Mouse (Mus musculus) layer of hippocampus, adult 9-11 months (tissue): ENCODE data around the gene Tagln.

Source experiments
- DNase-seq: peaks from one replicate; pipeline ENCODE4 v3.0.0; 2022

The Tagln gene

GRCm38 (mm10) chr9:45935628-45936210 lies at the start of gene Tagln:
Gene Tagln (minus strand): TSS chr9:45936058.
- DNase-seq, result no peak

DNA sequence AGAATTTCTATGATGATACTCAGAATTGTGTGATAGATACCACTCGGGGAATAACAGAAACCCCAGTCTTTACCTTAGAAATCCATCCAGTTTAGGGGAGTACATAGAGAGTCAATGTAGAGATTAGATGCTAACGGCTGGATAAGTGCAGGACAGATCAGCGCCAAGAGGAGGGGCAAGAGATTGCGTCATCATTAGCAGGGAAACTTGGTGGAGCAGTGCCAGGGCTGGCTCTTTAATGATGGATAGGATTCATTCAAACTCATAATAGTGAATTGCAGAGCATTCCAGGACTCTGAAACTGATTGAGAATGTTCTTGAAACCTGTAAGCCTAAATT lies 49.3 kb upstream of the Tagln start:
- peak; percentile 63 for DNase-seq

- peak; percentile 92 for DNase-seq
These were observed 48.8 kb upstream of the Tagln start for GRCm38 (mm10) chr9:45984409-45985228.

DNA sequence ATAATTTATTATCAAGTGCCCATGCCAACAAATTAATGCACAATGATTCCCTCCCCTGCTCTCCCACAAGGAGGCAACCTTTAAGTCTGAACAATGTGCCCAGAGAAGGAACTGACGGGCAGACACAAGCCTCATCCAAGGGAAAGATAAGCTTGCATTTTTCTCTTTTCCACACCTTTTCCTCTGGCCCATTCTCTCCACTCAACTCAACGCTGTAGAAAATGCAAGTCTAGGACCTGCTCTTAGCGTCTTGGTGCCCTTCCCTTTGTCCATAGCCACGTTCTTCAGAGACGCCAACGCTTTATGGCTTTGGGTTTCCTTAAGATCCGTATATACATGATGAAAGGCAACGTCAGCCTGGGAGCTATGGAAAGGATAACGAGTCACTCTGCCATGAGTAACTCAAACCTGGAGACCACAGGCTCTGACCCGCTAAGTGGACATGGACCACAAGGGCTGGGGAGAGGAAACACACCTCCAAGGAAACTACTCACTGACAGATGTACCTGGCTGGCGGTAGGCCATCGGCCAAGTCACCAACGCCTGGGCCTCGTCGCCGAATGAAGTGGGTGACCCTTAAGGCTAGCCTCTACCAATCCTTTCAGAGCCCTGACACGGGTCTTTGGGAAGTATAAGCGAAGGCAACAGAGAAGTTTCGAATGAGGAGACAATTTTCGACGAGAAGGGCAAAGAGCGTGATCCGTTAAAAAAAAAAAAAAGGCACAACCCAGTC lies 48.0 kb upstream of the Tagln start:
- no peak for DNase-seq

GRCm38 (mm10) chr9:45981331-45981730 lies 45.5 kb upstream of the Tagln start:
- DNase-seq, result no peak

GRCm38 (mm10) chr9:45980611-45981010 lies 44.8 kb upstream of the Tagln start:
- DNase-seq, result no peak

DNA sequence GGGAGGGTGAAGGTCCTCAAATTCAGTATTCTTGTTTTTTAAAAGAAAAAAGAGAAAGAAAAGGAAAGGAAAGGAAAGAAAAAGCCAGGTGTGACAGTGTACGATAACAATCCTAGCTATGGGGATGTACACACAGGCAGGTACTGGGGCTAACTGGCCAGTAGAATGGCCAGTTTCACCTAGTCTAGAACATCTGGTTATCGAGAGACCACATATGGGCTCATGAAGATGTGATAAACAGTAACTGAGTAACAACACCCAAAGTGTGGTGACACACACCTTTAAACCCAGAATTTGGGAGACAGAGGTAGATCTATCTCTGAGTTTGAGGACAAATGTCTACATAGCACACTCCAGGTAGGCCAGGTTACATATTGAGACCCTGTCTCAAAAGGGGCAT lies 43.9 kb upstream of the Tagln start:
- DNase-seq, result no peak

DNA sequence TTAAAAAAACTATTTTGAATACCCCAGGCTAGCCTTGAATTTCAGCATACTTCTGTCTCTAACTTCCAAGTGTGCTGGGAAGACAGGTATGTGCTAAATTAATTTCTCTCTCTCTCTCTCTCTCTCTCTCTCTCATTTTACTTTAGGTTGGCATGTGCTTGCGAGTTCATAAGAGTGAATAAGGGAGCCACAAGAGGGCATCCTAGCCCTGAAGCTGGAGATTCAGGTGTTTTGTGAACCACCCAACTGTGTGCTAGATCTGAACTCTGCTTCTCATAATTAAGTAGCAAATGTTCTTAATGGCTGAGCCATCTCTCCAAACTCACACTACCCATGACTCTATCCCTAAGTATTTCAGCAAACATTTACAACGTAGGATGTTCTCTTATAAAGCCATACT lies 41.0 kb upstream of the Tagln start:
- no peak for DNase-seq

DNA sequence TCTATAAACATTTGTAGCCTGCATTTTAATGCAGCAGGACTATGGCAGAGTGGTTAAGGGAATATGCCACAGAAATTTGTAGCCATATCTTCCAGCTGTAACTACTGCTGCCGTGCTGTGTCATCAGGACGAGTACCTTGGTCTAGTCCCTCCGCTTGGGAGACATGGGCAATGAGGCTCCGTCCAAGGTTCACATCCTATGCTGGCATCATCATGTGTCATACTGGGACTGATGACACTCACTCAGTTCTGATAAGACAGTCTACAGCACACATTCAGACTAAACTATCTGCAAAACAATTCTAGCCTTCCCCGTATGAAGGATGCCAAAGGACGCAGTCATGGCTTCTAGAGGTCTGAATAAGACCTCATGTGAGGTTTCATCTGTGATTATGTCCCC lies 27.7 kb upstream of the Tagln start:
- DNase-seq, result no peak

- no peak for DNase-seq
These were observed 26.0 kb upstream of the Tagln start for GRCm38 (mm10) chr9:45961855-45962254.

DNA sequence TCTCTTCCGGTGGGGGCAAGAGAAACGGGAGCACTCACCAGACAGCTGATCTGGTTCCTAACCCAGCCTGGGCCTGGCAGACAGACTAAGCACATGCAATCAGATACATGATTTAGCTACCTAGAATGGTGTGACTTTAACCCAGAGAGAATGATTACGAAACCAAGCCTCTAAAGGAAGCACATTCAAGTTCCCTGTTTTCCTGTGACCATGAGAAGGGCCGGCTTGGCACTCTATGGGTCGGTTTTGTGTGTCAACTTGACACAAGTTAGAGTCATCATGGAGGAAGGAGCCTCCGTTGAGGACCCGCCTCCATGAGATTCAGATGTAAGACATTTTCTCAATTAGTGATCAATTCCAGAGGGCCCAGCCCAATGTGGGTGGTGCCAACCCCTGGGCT lies 23.8 kb upstream of the Tagln start:
- DNase-seq, result no peak

DNA sequence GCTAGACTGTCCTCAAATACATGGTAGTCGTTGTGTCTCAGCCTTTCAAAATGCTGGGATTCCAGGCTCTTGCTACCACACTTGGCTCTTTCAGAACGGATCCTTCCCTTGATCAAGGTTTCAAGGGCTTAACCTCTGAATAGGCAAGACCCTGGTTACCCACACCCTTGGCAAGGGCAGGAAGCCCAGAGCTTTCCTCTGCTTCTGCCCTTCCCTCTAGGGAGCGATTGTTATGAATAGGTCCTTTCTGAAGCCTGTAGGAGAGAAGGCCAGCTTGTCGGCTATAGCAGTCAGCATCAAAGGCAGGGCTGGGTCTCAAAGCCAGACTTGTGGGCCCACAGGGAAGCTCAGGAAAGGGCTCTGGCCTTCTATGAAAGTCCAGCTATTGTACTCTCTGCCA lies 23.0 kb upstream of the Tagln start:
- DNase-seq, result no peak

DNA sequence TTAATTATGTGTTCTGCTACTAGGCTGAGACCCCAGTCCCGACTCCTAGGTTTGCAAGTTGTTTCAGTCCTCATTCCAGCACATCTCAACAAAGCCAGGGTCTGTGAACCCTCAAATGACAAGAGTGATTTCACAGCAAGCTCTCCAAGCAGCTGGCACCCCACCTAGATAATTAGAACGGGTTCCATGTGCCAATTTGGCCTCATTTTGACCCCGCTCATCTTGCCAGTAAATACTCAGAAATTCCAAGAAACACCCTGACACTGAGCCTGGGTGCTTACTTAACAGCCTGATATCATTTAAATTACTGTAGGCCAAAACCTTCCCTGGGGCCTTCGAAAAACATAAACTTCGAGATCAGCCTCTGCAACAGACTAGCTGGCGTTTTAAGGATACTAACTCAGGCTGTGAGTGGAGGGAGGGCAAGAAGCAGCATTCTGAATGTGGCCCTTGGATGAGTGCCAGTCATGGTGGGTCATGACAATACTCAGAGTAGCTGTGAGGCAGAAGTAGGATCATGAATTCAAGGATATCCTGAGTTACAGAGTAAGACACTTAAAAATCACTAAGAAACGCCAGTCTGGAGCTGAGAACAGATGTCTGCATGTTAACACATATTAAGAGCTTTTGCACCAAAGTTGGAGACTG lies 22.3 kb upstream of the Tagln start:
- DNase-seq, result no peak

DNA sequence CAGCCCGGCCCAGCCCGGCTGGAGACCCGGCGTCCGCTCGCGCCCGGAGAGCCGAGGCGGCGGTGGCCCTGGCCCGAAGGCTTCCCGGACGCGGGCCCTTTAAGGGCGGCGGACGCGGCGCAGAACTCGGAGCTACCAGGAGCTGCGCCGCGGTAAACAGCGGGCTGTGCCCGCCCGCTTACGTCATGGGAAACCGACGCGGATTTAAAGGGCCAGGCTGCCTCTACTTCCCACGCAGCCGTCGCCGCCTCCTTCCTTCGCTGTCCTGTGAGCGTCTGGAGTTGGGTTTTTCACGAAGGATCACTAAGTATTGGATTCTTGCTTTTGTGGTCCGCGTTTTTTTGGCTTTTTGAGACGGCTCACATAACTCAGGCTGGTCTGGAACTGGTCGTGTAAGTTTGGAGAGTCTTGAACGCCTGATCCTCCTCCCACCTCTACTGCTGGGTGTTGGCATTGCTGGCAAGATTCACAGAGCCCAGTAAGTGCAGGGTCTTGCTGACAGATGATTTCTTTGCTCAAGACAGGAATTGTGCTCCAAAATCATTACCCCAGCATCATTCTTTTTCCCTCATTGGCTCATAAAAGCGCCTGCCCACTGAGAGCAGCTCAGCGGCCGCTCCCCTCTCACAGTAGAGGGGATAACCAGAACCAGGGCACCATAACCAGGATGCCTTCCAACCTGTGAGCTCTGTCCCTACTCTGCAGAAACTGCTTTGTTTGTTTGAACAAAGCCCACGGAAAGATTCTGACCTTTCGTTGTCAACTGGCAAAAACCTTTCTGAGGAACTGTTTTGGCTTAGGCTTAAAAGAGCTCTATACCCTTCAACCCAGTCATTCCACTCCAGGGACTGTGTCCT lies 19.5 kb upstream of the Tagln start, which contains the start of gene Sidt2:
TSS of gene Sidt2 (minus strand) at position 152 of the 857 bp plus-strand sequence.
- peak; percentile 93 for DNase-seq

- no peak for DNase-seq
These were observed 18.6 kb upstream of the Tagln start for GRCm38 (mm10) chr9:45954294-45955106.

DNA sequence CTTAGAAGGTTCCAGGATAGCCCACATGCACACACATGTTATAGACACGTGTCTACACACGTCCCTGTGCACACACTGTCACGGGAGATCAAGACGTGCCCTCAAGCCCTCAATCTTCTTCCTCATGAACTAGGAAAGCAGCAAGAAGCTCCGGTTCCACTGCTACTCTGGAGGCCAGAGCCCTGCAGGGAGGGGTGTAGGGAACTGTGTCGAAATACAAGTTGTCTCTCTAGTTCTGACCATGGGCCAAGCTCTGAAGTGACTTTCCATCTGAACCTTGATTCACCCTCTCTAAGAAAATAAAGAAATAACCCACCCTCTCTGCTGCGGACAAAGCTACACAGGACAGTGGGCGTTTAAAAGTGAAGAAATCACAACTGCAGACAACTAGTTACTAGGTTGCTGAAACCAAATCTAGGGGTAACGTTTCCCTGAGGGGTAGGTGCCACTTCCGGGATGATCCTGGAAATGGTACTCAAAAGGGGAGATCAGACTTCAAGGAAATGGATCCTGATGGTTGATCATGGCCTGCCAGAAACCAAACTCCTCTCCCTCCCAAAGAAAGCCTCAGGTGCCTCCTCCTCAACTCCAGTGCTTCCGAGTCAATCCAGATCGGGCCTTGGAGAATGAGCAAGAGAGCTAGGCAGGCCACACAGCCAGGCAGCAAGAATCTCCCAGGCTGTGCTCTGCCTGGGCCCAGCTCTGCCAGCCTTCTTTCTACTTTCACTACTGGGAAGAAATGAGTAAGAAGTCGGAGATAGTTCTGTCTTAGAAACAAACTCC lies 17.8 kb upstream of the Tagln start:
- DNase-seq, result no peak

- DNase-seq, result no peak
These were observed 17.0 kb upstream of the Tagln start for GRCm38 (mm10) chr9:45952890-45953289.

DNA sequence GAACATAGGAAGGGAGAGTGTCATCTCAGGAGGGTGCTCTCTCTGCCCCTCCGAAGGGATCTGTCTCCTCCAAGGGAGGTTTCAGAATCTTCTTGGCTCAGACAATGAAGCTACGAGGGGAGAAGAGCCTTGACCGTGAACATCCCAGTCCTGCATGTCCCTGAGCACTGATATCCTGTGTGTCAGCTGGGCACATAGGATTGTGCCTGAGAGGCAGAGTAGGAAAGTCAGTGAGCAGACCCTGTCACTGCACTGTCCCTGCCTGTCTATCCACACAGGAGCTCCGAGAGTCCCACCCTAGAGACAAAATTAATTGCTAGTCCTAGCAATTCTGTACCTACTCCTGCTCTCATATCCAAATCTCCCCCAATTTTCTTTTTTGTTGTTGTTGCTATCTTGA lies 16.2 kb upstream of the Tagln start:
- DNase-seq, result no peak

GRCm38 (mm10) chr9:45946872-45947183 lies 11.0 kb upstream of the Tagln start:
- no peak for DNase-seq

- no peak for DNase-seq
These were observed 10.5 kb upstream of the Tagln start for GRCm38 (mm10) chr9:45946182-45946871.
